In genomic region chr9:79978228-79979024, GRCm38 (mm10) we compare ENCODE assay signal across 9 mouse cellular contexts. TPM values are rescaled to one million over a fixed set of nuclear protein-coding genes. Genes with fewer than 3 reads are reported as not detected.
DNase-seq lines count a peak whose midpoint lies in the region; ATAC-seq and TF ChIP-seq lines count a peak whose summit lies in the region.
"Had no signal": no experiment of that assay in that cellular context is flagged by ENCODE, and none has a peak within 500 bp of the region (broad histone marks: within the 10 kb centered on the region; RNA-seq: fewer than 3 reads in every experiment).

No protein-coding gene starts in this region.

- peaks cover 16% of the 10 kb centered on the region for H3K36me3 ChIP-seq in heart, adult 2 months (ENCODE audit: control insufficient read depth, insufficient read depth, low read length)
- no peaks in the 10 kb centered on the region for H3K36me3 ChIP-seq in neural tube, embryonic 11.5 days (ENCODE audit: control insufficient read depth, insufficient read depth, low read length)
- no peaks in the 10 kb centered on the region for H3K36me3 ChIP-seq in lung, embryonic 16.5 days (ENCODE audit: control insufficient read depth, insufficient read depth, low read length)

- H3K27ac ChIP-seq in heart, adult 2 months, result peak overlapping the region; percentile 97
- H3K27ac ChIP-seq in neural tube, embryonic 11.5 days (ENCODE audit: low read depth, low read length), result no peak overlapping the region
- peak overlapping the region; percentile 95 for H3K27ac ChIP-seq in lung, embryonic 16.5 days (ENCODE audit: low read length)

- no peak for TF ChIP-seq CTCF in heart, adult 2 months (IDR thresholded peaks at IDR 0.05)

- H3K9ac ChIP-seq in heart, adult 2 months (ENCODE audit: low read depth, low read length), result peak overlapping the region; percentile 14; the same call in 1 of the 2 replicates
- no peak overlapping the region for H3K9ac ChIP-seq in neural tube, embryonic 11.5 days (ENCODE audit: low read length)
- no peak overlapping the region for H3K9ac ChIP-seq in lung, embryonic 16.5 days (ENCODE audit: low read length)

- H3K9me3 ChIP-seq in neural tube, embryonic 11.5 days (ENCODE audit: control insufficient read depth, low read length), result no peaks in the 10 kb centered on the region
- no peaks in the 10 kb centered on the region for H3K9me3 ChIP-seq in lung, embryonic 16.5 days (ENCODE audit: control insufficient read depth, low read length)

- 41% methylated on average over 12 of the region's 12 CpGs for WGBS in heart, adult 2 months
- 87% methylated on average over 12 of the region's 12 CpGs for WGBS in neural tube, embryonic 11.5 days
- WGBS in lung, embryonic 16.5 days, result 28% methylated on average over 12 of the region's 12 CpGs

- peak overlapping the region; percentile 40; the same call in 1 of the 2 replicates for H3K4me2 ChIP-seq in neural tube, embryonic 11.5 days (ENCODE audit: low read depth)
- H3K4me2 ChIP-seq in lung, embryonic 16.5 days (ENCODE audit: low read depth, low read length), result peak overlapping the region; percentile 80

- H3K4me3 ChIP-seq in heart, adult 2 months, result peak overlapping the region; percentile 65
- no peak overlapping the region for H3K4me3 ChIP-seq in neural tube, embryonic 11.5 days (ENCODE audit: low read depth, low read length)
- peak overlapping the region; percentile 56 for H3K4me3 ChIP-seq in lung, embryonic 16.5 days (ENCODE audit: low read length)

- TF ChIP-seq POLR2A in heart, adult 2 months (IDR thresholded peaks at IDR 0.05; ENCODE audit: insufficient read depth, low read depth, low read length), result no peak

- intact Hi-C loops in heart, adult 2 months (cut with DNase I), result loop anchor here (2.0 to 5.0 kb wide), 2 partner anchors 24 to 96 kb away; no protein-coding TSS in a partner anchor
- intact Hi-C loops in heart, postnatal 25 days (cut with DNase I), result loop anchor here (5.0 kb wide), 1 partner anchor 91 kb away; no protein-coding TSS in a partner anchor

- H3K79me2 ChIP-seq in heart, adult 2 months (replicated peaks; ENCODE audit: control insufficient read depth, insufficient read depth, low read length), result peaks cover 6% of the 10 kb centered on the region

- TF ChIP-seq EP300 in heart, adult 2 months (IDR thresholded peaks at IDR 0.05; ENCODE audit: insufficient read depth, low read depth, low read length), result no peak

- peak in 1 of 2 experiments; percentile 27 for DNase-seq in heart, adult 2 months
- no peak for DNase-seq in heart, postnatal 25 days (ENCODE audit: low spot score)
- DNase-seq in neural tube, embryonic 11.5 days (ENCODE audit: low spot score), result no peak
- no peak for DNase-seq in neural tube, embryonic 10.5 days (ENCODE audit: extremely low spot score, low spot score)
- no peak for DNase-seq in B cell, adult 2 months
- no peak for DNase-seq in urinary bladder, postnatal 4 days (ENCODE audit: low spot score in 2 of 2)
- no peak for DNase-seq in spleen, postnatal 4 days (ENCODE audit: low spot score in 2 of 2)
- DNase-seq: cerebellum, adult 9-10 months had no signal

- H3K4me1 ChIP-seq in heart, adult 2 months (ENCODE audit: control insufficient read depth, insufficient read depth, low read length), result peaks cover 15% of the 10 kb centered on the region
- no peaks in the 10 kb centered on the region; the same call in 1 of the 2 replicates for H3K4me1 ChIP-seq in neural tube, embryonic 11.5 days (ENCODE audit: control insufficient read depth, insufficient read depth, low read length)
- peaks cover 19% of the 10 kb centered on the region for H3K4me1 ChIP-seq in lung, embryonic 16.5 days (replicated peaks; ENCODE audit: control insufficient read depth, insufficient read depth, low read length)

- ATAC-seq in neural tube, embryonic 11.5 days (ENCODE audit: insufficient read depth, low FRiP score, low TSS enrichment), result no peak
- peak; percentile 79 for ATAC-seq in lung, embryonic 16.5 days (ENCODE audit: low read depth)

- H3K27me3 ChIP-seq in heart, adult 2 months (ENCODE audit: control insufficient read depth, insufficient read depth, low read length), result no peaks in the 10 kb centered on the region
- no peaks in the 10 kb centered on the region for H3K27me3 ChIP-seq in neural tube, embryonic 11.5 days (ENCODE audit: control insufficient read depth, insufficient read depth, low read length)
- no peaks in the 10 kb centered on the region for H3K27me3 ChIP-seq in lung, embryonic 16.5 days (ENCODE audit: control insufficient read depth, insufficient read depth, low read depth, low read length)

RNA-seq across cellular contexts. Expression of gene Filip1, which starts 34.2 kb away (rescaled TPM):
- 100 to 1,000 TPM in 1 of 2 experiments, 10 to 100 TPM in 1; 91.1 to 126 TPM for total RNA-seq in heart, adult 2 months (2021)
- 18.8 and 31.3 TPM in 2 replicates for polyA plus RNA-seq in heart, adult 2 months (2012; rRNA removed)
- 100 to 1,000 TPM; 122 to 129 TPM for total RNA-seq in heart, postnatal 25 days (2021)
- 4.0 and 6.2 TPM in 2 replicates for polyA plus RNA-seq in neural tube, embryonic 11.5 days (2014; fragmentation: Nextera tagmentation; extraction: Ambion mirVana)
- 12.4 and 14.2 TPM in 2 replicates for polyA plus RNA-seq in lung, embryonic 16.5 days (2015; fragmentation: Nextera tagmentation; extraction: Ambion mirVana)
